Mouse (Mus musculus): ENCODE measurements at regions not wholly inside any gene's neighbourhood (a gene's known extent, or its start where the extent isn't known, plus 50 kb on each side); places are given as distances from the start of the nearest gene placed in this dataset.

- Histone ChIP-seq H3K27me3 (ENCODE audit: control insufficient read depth, insufficient read depth, low read length) (no peaks in the 10 kb centered on the region), H3K4me3 (ENCODE audit: low read depth, low read length) (no peak overlapping the region), H3K27ac (ENCODE audit: insufficient read depth, low read depth, low read length) (no peak overlapping the region), H3K4me1 (ENCODE audit: control insufficient read depth, insufficient read depth, insufficient read length, low read length) (no peaks in the 10 kb centered on the region), H3K36me3 (ENCODE audit: control insufficient read depth, insufficient read depth, low read length) (no peaks in the 10 kb centered on the region)
- TF ChIP-seq POLR2A (IDR thresholded peaks at IDR 0.05; ENCODE audit: low read depth, low read length) (no peak), CTCF (IDR thresholded peaks at IDR 0.05; ENCODE audit: extremely low read depth, insufficient read length, insufficient replicate concordance, low read depth, low read length) (no peak)
- WGBS, result 57% methylated on average over 11 of the region's 11 CpGs
These were observed 310.6 kb upstream of the Prox1 start for GRCm38 (mm10) chr1:190481071-190481470.

- no peak for TF ChIP-seq POLR2A (IDR thresholded peaks at IDR 0.05; ENCODE audit: low read depth, low read length)
- no peak for TF ChIP-seq CTCF (IDR thresholded peaks at IDR 0.05; ENCODE audit: extremely low read depth, insufficient read length, insufficient replicate concordance, low read depth, low read length)
- WGBS, result 83% methylated on average over 9 of the region's 9 CpGs
- no peaks in the 10 kb centered on the region for H3K36me3 ChIP-seq (ENCODE audit: control insufficient read depth, insufficient read depth, low read length)
These were observed 310.1 kb upstream of the Prox1 start for GRCm38 (mm10) chr1:190480601-190481000.

GRCm38 (mm10) chr1:190472761-190473160 is 302.2 kb upstream of the Prox1 start:
- Histone ChIP-seq H3K4me3 (ENCODE audit: low read depth, low read length) (no peak overlapping the region), H3K36me3 (ENCODE audit: control insufficient read depth, insufficient read depth, low read length) (no peaks in the 10 kb centered on the region), H3K4me1 (ENCODE audit: control insufficient read depth, insufficient read depth, insufficient read length, low read length) (no peaks in the 10 kb centered on the region), H3K27ac (ENCODE audit: insufficient read depth, low read depth, low read length) (no peak overlapping the region), H3K27me3 (ENCODE audit: control insufficient read depth, insufficient read depth, low read length) (no peaks in the 10 kb centered on the region)
- 63% methylated on average over 8 of the region's 8 CpGs for WGBS
- TF ChIP-seq POLR2A (IDR thresholded peaks at IDR 0.05; ENCODE audit: low read depth, low read length) (no peak), CTCF (IDR thresholded peaks at IDR 0.05; ENCODE audit: extremely low read depth, insufficient read length, insufficient replicate concordance, low read depth, low read length) (no peak)

More at GRCm38 (mm10) chr1:190480601-190481000, 310.1 kb upstream of the Prox1 start:
- no peaks in the 10 kb centered on the region for H3K4me1 ChIP-seq (ENCODE audit: control insufficient read depth, insufficient read depth, insufficient read length, low read length)
- no peak overlapping the region for H3K27ac ChIP-seq (ENCODE audit: insufficient read depth, low read depth, low read length)
- H3K27me3 ChIP-seq (ENCODE audit: control insufficient read depth, insufficient read depth, low read length), result no peaks in the 10 kb centered on the region
- no peak overlapping the region for H3K4me3 ChIP-seq (ENCODE audit: low read depth, low read length)

DNA sequence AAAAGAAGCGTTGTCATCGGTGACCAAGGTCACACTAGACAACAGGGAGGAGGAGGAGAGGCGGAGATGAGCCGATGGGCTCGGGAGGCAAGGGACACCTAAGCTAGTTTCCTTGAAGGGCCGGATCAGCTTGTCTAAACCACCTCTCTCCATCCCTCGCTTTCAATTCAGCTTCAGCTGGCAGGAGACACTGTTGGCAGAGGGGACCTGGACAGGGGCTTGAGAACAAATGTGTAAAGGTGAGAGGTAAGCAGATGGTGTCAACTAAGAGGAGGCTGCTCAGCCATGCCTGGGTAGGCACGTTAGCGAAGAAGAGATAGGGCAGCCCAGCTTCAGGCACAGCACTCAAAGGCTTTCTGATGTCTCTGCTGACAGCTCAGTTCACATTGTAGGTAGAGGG is 299.8 kb upstream of the Prox1 start:
- Histone ChIP-seq H3K27ac (ENCODE audit: insufficient read depth, low read depth, low read length) (no peak overlapping the region), H3K36me3 (ENCODE audit: control insufficient read depth, insufficient read depth, low read length) (no peaks in the 10 kb centered on the region), H3K4me1 (ENCODE audit: control insufficient read depth, insufficient read depth, insufficient read length, low read length) (no peaks in the 10 kb centered on the region), H3K4me3 (ENCODE audit: low read depth, low read length) (no peak overlapping the region), H3K27me3 (ENCODE audit: control insufficient read depth, insufficient read depth, low read length) (no peaks in the 10 kb centered on the region)
- 56% methylated on average over 9 of the region's 9 CpGs for WGBS
- TF ChIP-seq POLR2A (IDR thresholded peaks at IDR 0.05; ENCODE audit: low read depth, low read length) (no peak), CTCF (IDR thresholded peaks at IDR 0.05; ENCODE audit: extremely low read depth, insufficient read length, insufficient replicate concordance, low read depth, low read length) (no peak)

GRCm38 (mm10) chr1:190457541-190458061 is 287.1 kb upstream of the Prox1 start:
- Histone ChIP-seq H3K4me1 (ENCODE audit: control insufficient read depth, insufficient read depth, insufficient read length, low read length) (peaks cover 1% of the 10 kb centered on the region; the same call in 1 of the 2 replicates), H3K27me3 (ENCODE audit: control insufficient read depth, insufficient read depth, low read length) (no peaks in the 10 kb centered on the region), H3K4me3 (ENCODE audit: low read depth, low read length) (no peak overlapping the region), H3K36me3 (ENCODE audit: control insufficient read depth, insufficient read depth, low read length) (no peaks in the 10 kb centered on the region), H3K27ac (ENCODE audit: insufficient read depth, low read depth, low read length) (no peak overlapping the region)
- no peak for TF ChIP-seq CTCF (IDR thresholded peaks at IDR 0.05; ENCODE audit: extremely low read depth, insufficient read length, insufficient replicate concordance, low read depth, low read length)
- 82% methylated on average over 12 of the region's 12 CpGs for WGBS

- TF ChIP-seq POLR2A (IDR thresholded peaks at IDR 0.05; ENCODE audit: low read depth, low read length), result no peak
- TF ChIP-seq CTCF (IDR thresholded peaks at IDR 0.05; ENCODE audit: extremely low read depth, insufficient read length, insufficient replicate concordance, low read depth, low read length), result no peak
- Histone ChIP-seq H3K27me3 (ENCODE audit: control insufficient read depth, insufficient read depth, low read length) (no peaks in the 10 kb centered on the region), H3K4me1 (ENCODE audit: control insufficient read depth, insufficient read depth, insufficient read length, low read length) (peaks cover under 1% of the 10 kb centered on the region; the same call in 1 of the 2 replicates), H3K36me3 (ENCODE audit: control insufficient read depth, insufficient read depth, low read length) (no peaks in the 10 kb centered on the region), H3K4me3 (ENCODE audit: low read depth, low read length) (no peak overlapping the region), H3K27ac (ENCODE audit: insufficient read depth, low read depth, low read length) (no peak overlapping the region)
- WGBS, result 93% methylated on average over 10 of the region's 10 CpGs
These were observed 283.0 kb upstream of the Prox1 start for GRCm38 (mm10) chr1:190453549-190453948.

DNA sequence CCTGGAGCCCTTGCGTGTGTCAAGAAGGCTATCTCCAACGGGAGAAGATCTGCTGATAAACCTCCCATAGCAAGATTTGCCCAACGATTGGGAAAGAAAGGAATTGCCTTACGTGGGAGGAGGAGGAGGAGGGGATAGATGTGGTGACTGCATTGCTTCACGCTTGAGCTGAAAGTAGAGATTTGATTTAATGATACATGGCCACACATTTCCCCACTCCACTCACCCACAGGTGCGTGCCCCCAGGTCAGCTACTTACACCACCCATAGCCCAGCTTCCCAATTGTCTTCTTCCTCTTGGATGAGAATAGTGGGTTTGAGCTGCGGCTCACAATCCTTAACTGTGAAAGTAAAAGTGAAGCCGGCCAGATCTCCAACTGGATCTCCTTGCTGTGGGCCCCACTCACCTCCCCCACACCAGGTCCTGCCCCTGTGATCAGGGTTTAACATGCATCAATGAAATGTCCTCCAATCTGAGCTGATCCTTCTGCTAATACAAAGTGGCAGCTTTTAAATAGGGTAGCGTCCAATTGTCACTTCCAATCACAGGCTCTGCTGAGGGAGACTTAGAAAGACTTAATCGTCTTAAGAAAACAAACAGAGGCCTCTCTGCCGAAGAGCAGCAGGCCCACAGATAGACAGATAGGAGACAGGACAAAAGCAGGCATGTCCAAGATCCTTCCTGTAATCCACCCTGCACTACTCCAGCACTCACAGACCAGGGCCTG is 281.8 kb upstream of the Prox1 start:
- H3K27ac ChIP-seq (ENCODE audit: insufficient read depth, low read depth, low read length), result no peak overlapping the region
- H3K36me3 ChIP-seq (ENCODE audit: control insufficient read depth, insufficient read depth, low read length), result no peaks in the 10 kb centered on the region
- peaks cover 9% of the 10 kb centered on the region; the same call in 1 of the 2 replicates for H3K4me1 ChIP-seq (ENCODE audit: control insufficient read depth, insufficient read depth, insufficient read length, low read length)
- 61% methylated on average over 11 of the region's 11 CpGs for WGBS
- H3K4me3 ChIP-seq (ENCODE audit: low read depth, low read length), result no peak overlapping the region
- TF ChIP-seq POLR2A (IDR thresholded peaks at IDR 0.05; ENCODE audit: low read depth, low read length) (no peak), CTCF (IDR thresholded peaks at IDR 0.05; ENCODE audit: extremely low read depth, insufficient read length, insufficient replicate concordance, low read depth, low read length) (no peak)
- no peaks in the 10 kb centered on the region for H3K27me3 ChIP-seq (ENCODE audit: control insufficient read depth, insufficient read depth, low read length)
